Mouse (Mus musculus): ENCODE measurements around the gene Celf6. TPM values are rescaled to one million over a fixed set of nuclear protein-coding genes. Genes with fewer than 3 reads are reported as not detected.

The Celf6 gene
- 10 to 100 TPM in 2 of 4 experiments, 1 to 10 TPM in 2; 5.8 to 16.0 (median 9.7) TPM for total RNA-seq (2022)

- peak; percentile 90 for DNase-seq
Observed at GRCm38 (mm10) chr9:59577844-59578504, at the start of gene Celf6. Gene Celf6 (plus strand): TSS chr9:59577917.

GRCm38 (mm10) chr9:59528274-59528673, 49.4 kb upstream of the Celf6 start:
- no peak for DNase-seq

GRCm38 (mm10) chr9:59531645-59532044, 46.1 kb upstream of the Celf6 start:
- no peak for DNase-seq

- no peak for DNase-seq
Observed at GRCm38 (mm10) chr9:59533422-59533821, 44.3 kb upstream of the Celf6 start.

GRCm38 (mm10) chr9:59533889-59534288, 43.8 kb upstream of the Celf6 start:
- peak; percentile 80 for DNase-seq

GRCm38 (mm10) chr9:59537651-59538050, 40.1 kb upstream of the Celf6 start:
- peak; percentile 84 for DNase-seq

GRCm38 (mm10) chr9:59539441-59540137, 38.1 kb upstream of the Celf6 start, which contains the start of the genes Hexa and Tmem202:
Gene Hexa (plus strand): TSS chr9:59539540.
Gene Tmem202 (minus strand): TSS chr9:59539847.
- peak; percentile 83 for DNase-seq

- DNase-seq, result no peak
Observed at GRCm38 (mm10) chr9:59541617-59542016, 36.1 kb upstream of the Celf6 start.

GRCm38 (mm10) chr9:59542766-59543324, 34.9 kb upstream of the Celf6 start:
- no peak for DNase-seq

GRCm38 (mm10) chr9:59544739-59545138, 33.0 kb upstream of the Celf6 start:
- no peak for DNase-seq

- no peak for DNase-seq
Observed at GRCm38 (mm10) chr9:59547869-59548268, 29.8 kb upstream of the Celf6 start.

GRCm38 (mm10) chr9:59548961-59549487, 28.7 kb upstream of the Celf6 start:
- no peak for DNase-seq

GRCm38 (mm10) chr9:59550077-59550476, 27.6 kb upstream of the Celf6 start:
- no peak for DNase-seq

- DNase-seq, result no peak
Observed at GRCm38 (mm10) chr9:59551017-59551416, 26.7 kb upstream of the Celf6 start.

GRCm38 (mm10) chr9:59551620-59552031, 26.1 kb upstream of the Celf6 start:
- peak; percentile 23 for DNase-seq

GRCm38 (mm10) chr9:59552610-59553009, 25.1 kb upstream of the Celf6 start:
- DNase-seq, result no peak

- no peak for DNase-seq
Observed at GRCm38 (mm10) chr9:59553719-59554118, 24.0 kb upstream of the Celf6 start.

- DNase-seq, result peak; percentile 71
Observed at GRCm38 (mm10) chr9:59565600-59565999, 12.1 kb upstream of the Celf6 start.

GRCm38 (mm10) chr9:59567111-59567510, 10.6 kb upstream of the Celf6 start:
- peak; percentile 33 for DNase-seq

GRCm38 (mm10) chr9:59571852-59572251, 5.9 kb upstream of the Celf6 start:
- no peak for DNase-seq

- no peak for DNase-seq
Observed at GRCm38 (mm10) chr9:59577401-59577800, 316 bp upstream of the Celf6 start.

GRCm38 (mm10) chr9:59578505-59578867, 769 bp downstream of the Celf6 start:
- no peak for DNase-seq

GRCm38 (mm10) chr9:59584871-59585308, 7.2 kb downstream of the Celf6 start:
- peak; percentile 54 for DNase-seq
